Mouse (Mus musculus) WW6 (cell line): ENCODE results near the gene Polr3g.
"Not testable (repeated sequence)": the region's sequence is repeated elsewhere in the genome, so short reads cannot be mapped to it uniquely, and the experiment has no call there.

ENCODE experiments used
- DNase-seq: peaks from one replicate; pipeline ENCODE4 v3.0.0-alpha.2; 2013; ENCODE audit warnings: low read depth, low spot score

Polr3g gene

GRCm38 (mm10) chr13:81630566-81630965 is 80.2 kb downstream of the Polr3g start:
- no peak for DNase-seq

DNA sequence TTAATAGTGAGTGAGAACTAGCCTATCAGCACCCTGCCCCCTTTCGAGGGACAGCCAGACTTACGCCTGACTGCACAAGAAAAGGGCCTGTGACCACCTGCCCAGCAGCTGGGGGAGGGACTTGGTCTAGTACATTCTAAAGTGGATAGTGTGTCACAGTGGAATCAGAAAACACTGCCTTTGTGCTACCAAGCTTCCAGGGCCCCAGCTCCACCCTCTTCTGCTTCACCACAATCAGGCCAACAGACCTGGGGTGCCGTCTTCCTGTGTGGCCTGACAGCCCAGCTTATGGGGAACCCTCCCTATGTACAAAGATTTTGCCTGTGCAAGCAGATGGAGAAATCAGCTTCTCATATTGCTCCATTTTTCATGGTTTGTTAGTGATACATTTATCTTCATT is 81.4 kb downstream of the Polr3g start:
- no peak for DNase-seq

GRCm38 (mm10) chr13:81628631-81629190 is 82.1 kb downstream of the Polr3g start:
- no peak for DNase-seq

DNA sequence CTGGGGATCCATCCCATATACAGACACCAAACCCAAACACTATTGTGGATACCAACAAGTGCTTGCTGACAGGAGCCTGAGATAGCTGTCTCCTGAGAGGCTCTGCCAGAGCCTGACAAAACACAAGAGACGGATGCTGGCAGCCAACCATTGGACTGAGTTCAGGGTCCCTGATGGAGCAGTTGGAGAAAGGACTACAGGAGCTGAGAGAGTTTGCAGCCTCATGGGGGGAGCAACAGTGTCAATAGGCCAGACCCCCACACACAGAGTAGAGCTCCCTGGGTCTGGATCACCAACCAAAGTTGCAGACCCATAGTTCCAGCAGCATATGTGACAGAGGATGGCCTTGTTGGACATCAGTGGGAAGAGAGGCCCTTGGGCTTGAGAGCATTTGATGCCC is 83.0 kb downstream of the Polr3g start:
- not testable (repeated sequence) for DNase-seq
